Mouse (Mus musculus): ENCODE data around the gene Mast2.

DNA sequence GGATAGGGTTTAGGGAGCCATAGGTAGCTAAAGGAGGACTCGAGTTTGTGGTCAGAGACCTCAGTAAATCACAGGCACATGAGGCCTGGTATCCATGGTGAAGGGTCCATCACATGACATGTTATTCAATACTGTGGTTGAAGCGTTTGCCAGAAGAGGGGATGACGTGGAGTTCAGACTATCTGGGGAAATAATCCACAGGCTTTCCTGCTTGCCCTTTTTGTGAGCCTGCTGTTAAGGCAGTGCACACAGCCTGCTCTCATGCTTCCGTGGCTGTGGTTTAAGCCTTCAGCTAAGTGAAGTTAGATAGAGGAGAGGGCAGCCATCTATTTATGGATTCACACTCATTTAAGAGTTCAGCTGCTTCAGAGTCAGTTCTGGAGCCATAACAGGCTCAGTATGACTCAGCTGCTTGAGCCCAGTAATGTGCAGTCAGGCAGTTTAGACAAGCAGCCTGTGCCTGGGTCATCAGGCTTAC is 163.1 kb downstream of the Mast2 start:
- no peak for TF ChIP-seq CTCF (IDR thresholded peaks at IDR 0.05; ENCODE audit: control insufficient read depth, insufficient read depth, insufficient read length)
- no peak for TF ChIP-seq CEBPB (IDR thresholded peaks at IDR 0.05; ENCODE audit: low read depth)
- peak; percentile 4 for TF ChIP-seq FOSL1 (IDR thresholded peaks at IDR 0.05; ENCODE audit: insufficient read depth, low read length, poor library complexity, severe bottlenecking)

Data from C2C12 (cell line).